Mouse (Mus musculus) intestine, embryonic 15.5 days (tissue): ENCODE measurements around the gene Psmd11. TPM values are rescaled to one million over a fixed set of nuclear protein-coding genes. Genes with fewer than 3 reads are reported as not detected.

Source experiments
- ATAC-seq: fragments of 200-750 bp; cut with Nextera tagmentation; 2 replicates; pipeline ENCODE4 v1.8.0; 2017; ENCODE audit warnings: moderate TSS enrichment, moderate library complexity
- H3K27ac ChIP-seq: fragments of 300-500 bp; sonication (generic); 2 replicates; pipeline ENCODE4 v1.5.1; 2015; ENCODE audit warnings: mild to moderate bottlenecking, inconsistent platforms
- H3K27me3 ChIP-seq: fragments of 300-500 bp; sonication (generic); replicated peaks from 2 replicates; pipeline ENCODE4 v1.6.1; 2015; ENCODE audit warnings: inconsistent platforms
- H3K36me3 ChIP-seq: fragments of 300-500 bp; sonication (generic); 2 replicates; pipeline ENCODE4 v1.6.1; 2015; ENCODE audit warnings: inconsistent platforms
- H3K4me1 ChIP-seq: fragments of 300-500 bp; sonication (generic); replicated peaks from 2 replicates; pipeline ENCODE4 v1.6.1; 2015; ENCODE audit warnings: inconsistent platforms
- H3K4me2 ChIP-seq: fragments of 300-500 bp; sonication (generic); replicated peaks from 2 replicates; pipeline ENCODE4 v1.6.1; 2015; ENCODE audit warnings: mild to moderate bottlenecking, inconsistent platforms
- H3K4me3 ChIP-seq: fragments of 300-500 bp; sonication (generic); replicated peaks from 2 replicates; pipeline ENCODE4 v1.5.1; 2015; ENCODE audit warnings: inconsistent platforms
- H3K9ac ChIP-seq: fragments of 300-500 bp; sonication (generic); 2 replicates; pipeline ENCODE4 v1.6.1; 2015; ENCODE audit warnings: inconsistent platforms
- H3K9me3 ChIP-seq: fragments of 300-500 bp; sonication (generic); 2 replicates; pipeline ENCODE4 v1.6.1; 2016; ENCODE audit warnings: inconsistent platforms
- WGBS: fragments of 180-500 bp; shearing (Covaris S2); methylation state at CpG from one replicate; pipeline ENCODE4 v1.1.7; 2015; 5-methylcytosine and 5-hydroxymethylcytosine counted together
- polyA plus RNA-seq: library from polyadenylated mRNA; unstranded; fragments of >200 nt; fragmentation: Nextera tagmentation; extraction: Ambion mirVana; gene quantifications from 2 replicates; pipeline ENCODE4 v1.2.1, GENCODE M21; 2015

The Psmd11 gene
- polyA plus RNA-seq, 1 experiment from 2014 or later, result 297 TPM

GRCm38 (mm10) chr11:80515346-80515745 is 86.9 kb downstream of the Psmd11 start:
- Histone ChIP-seq H3K27me3 (no peaks in the 10 kb centered on the region), H3K27ac (no peak overlapping the region), H3K4me2 (no peak overlapping the region), H3K36me3 (no peaks in the 10 kb centered on the region), H3K9ac (no peak overlapping the region), H3K4me3 (no peak overlapping the region), H3K9me3 (no peaks in the 10 kb centered on the region), H3K4me1 (no peaks in the 10 kb centered on the region)
- ATAC-seq, result no peak
- WGBS, result 61% methylated on average over 1 of the region's 1 CpGs

GRCm38 (mm10) chr11:80515895-80516294 is 87.5 kb downstream of the Psmd11 start:
- H3K4me3 ChIP-seq, result no peak overlapping the region
- H3K9ac ChIP-seq, result no peak overlapping the region
- H3K36me3 ChIP-seq, result no peaks in the 10 kb centered on the region
- no peak for ATAC-seq
- H3K9me3 ChIP-seq, result no peaks in the 10 kb centered on the region
- 84% methylated on average over 8 of the region's 8 CpGs for WGBS
- H3K4me1 ChIP-seq, result no peaks in the 10 kb centered on the region
- no peak overlapping the region for H3K4me2 ChIP-seq
- no peaks in the 10 kb centered on the region for H3K27me3 ChIP-seq
- no peak overlapping the region for H3K27ac ChIP-seq

GRCm38 (mm10) chr11:80518421-80519367 is 90.3 kb downstream of the Psmd11 start:
- no peaks in the 10 kb centered on the region for H3K36me3 ChIP-seq
- H3K27me3 ChIP-seq, result no peaks in the 10 kb centered on the region
- no peak overlapping the region for H3K27ac ChIP-seq
- no peak overlapping the region for H3K4me2 ChIP-seq
- no peak overlapping the region for H3K9ac ChIP-seq
- H3K4me1 ChIP-seq, result 0 out of 2 replicates have a peak, but pooled peaks cover 3% of the 10 kb centered on the region
- H3K4me3 ChIP-seq, result no peak overlapping the region
- ATAC-seq, result peak; percentile 36; the same call in 1 of the 2 replicates
- no peaks in the 10 kb centered on the region for H3K9me3 ChIP-seq
- WGBS, result 45% methylated on average over 9 of the region's 9 CpGs

- Histone ChIP-seq H3K4me2 (no peak overlapping the region), H3K4me3 (no peak overlapping the region), H3K9me3 (no peaks in the 10 kb centered on the region), H3K4me1 (0 out of 2 replicates have a peak, but pooled peaks cover 3% of the 10 kb centered on the region), H3K27me3 (no peaks in the 10 kb centered on the region), H3K9ac (no peak overlapping the region), H3K27ac (no peak overlapping the region), H3K36me3 (no peaks in the 10 kb centered on the region)
- no peak for ATAC-seq
- whole genome bisulfite sequencing, result 65% methylated on average over 2 of the region's 2 CpGs
Observed at GRCm38 (mm10) chr11:80521148-80521547, 92.7 kb downstream of the Psmd11 start.

Other genes with a start within 250 kb of the Psmd11 start
- 10.1 and 10.8 TPM in 2 replicates for gene Rnf135, start 244.8 kb upstream of the Psmd11 start, polyA plus RNA-seq
- 43.2 and 46.6 TPM in 2 replicates for gene Rhot1, start 219.6 kb upstream of the Psmd11 start, polyA plus RNA-seq
- gene Rhbdl3, start 127.7 kb upstream of the Psmd11 start, polyA plus RNA-seq, result 2.2 and 3.1 TPM in 2 replicates
- gene 5730455P16Rik, start 50.6 kb upstream of the Psmd11 start, polyA plus RNA-seq, result 15.7 and 18.4 TPM in 2 replicates
- 177 and 197 TPM in 2 replicates for gene Zfp207, start 45.3 kb upstream of the Psmd11 start, polyA plus RNA-seq
- gene Cdk5r1, start 48.4 kb downstream of the Psmd11 start, polyA plus RNA-seq, result 1.4 and 1.8 TPM in 2 replicates